Comparison of ENCODE assay signal across 32 mouse cellular contexts in the genomic region with DNA sequence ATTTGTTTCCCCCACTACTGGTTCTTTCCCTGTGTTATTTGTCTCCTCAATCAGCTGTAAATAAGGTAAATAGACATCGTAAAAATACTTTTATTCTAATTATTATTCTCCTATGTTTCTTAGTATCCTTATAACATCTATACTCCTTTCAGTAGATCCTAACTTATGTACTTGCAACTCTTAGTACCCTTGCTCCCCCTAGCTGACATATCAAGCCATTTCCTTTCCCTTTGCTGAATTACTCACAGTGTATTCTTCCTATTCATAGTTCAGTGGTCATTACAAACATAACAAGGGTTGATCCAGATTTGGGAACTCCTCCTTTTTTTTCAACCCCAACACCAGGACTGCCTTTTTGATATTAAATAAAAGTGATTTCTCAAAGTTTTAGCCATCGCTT.
DNase-seq lines count a peak whose midpoint lies in the region; ATAC-seq and TF ChIP-seq lines count a peak whose summit lies in the region.
"Had no signal": no experiment of that assay in that cellular context is flagged by ENCODE, and none has a peak within 500 bp of the region (broad histone marks: within the 10 kb centered on the region; RNA-seq: fewer than 3 reads in every experiment).

No protein-coding gene starts in this region.

- no peak overlapping the region for H3K27ac ChIP-seq in intestine, postnatal 0 days (ENCODE audit: low read depth, low read length)
- no peak overlapping the region for H3K27ac ChIP-seq in intestine, embryonic 15.5 days
- H3K27ac ChIP-seq in stomach, postnatal 0 days (replicated peaks), result no peak overlapping the region
- H3K27ac ChIP-seq: forebrain, embryonic 12.5 days; gastrocnemius, adult 2 months; hindbrain, embryonic 12.5 days; hindbrain, postnatal 0 days; liver, embryonic 14.5 days; macrophage; neural tube, embryonic 15.5 days had no signal

- no peak overlapping the region for H3K9ac ChIP-seq in intestine, postnatal 0 days (ENCODE audit: low read depth, low read length)
- H3K9ac ChIP-seq in intestine, embryonic 15.5 days, result no peak overlapping the region
- no peak overlapping the region for H3K9ac ChIP-seq in stomach, postnatal 0 days (ENCODE audit: low read length)
- H3K9ac ChIP-seq: forebrain, embryonic 12.5 days; hindbrain, embryonic 12.5 days; liver, embryonic 14.5 days; neural tube, embryonic 15.5 days had no signal

- TF ChIP-seq EP300 in stomach, postnatal 0 days (optimal IDR thresholded peaks at IDR 0.05), result no peak

- H3K9me3 ChIP-seq in intestine, postnatal 0 days (ENCODE audit: control insufficient read depth), result no peaks in the 10 kb centered on the region
- H3K9me3 ChIP-seq in intestine, embryonic 15.5 days, result no peaks in the 10 kb centered on the region
- no peaks in the 10 kb centered on the region for H3K9me3 ChIP-seq in E14TG2a.4 (ENCODE audit: low read length)
- H3K9me3 ChIP-seq in stomach, postnatal 0 days (ENCODE audit: control insufficient read depth, low read length), result no peaks in the 10 kb centered on the region
- H3K9me3 ChIP-seq: forebrain, embryonic 12.5 days; hindbrain, embryonic 12.5 days; neural tube, embryonic 15.5 days had no signal

- peak; percentile 53 for TF ChIP-seq CTCF in intestine, postnatal 0 days (IDR thresholded peaks at IDR 0.05; ENCODE audit: low read depth)
- 0 out of 2 replicates have a peak, but pooled peaks have one; percentile 1 for TF ChIP-seq CTCF in E14TG2a.4 (conservative IDR thresholded peaks at IDR 0.05; ENCODE audit: low read length)
- peak; percentile 15; the same call in 1 of the 2 replicates for TF ChIP-seq CTCF in stomach, postnatal 0 days (IDR thresholded peaks at IDR 0.05; ENCODE audit: low read depth)

- no peak overlapping the region for H3K4me2 ChIP-seq in intestine, postnatal 0 days (replicated peaks; ENCODE audit: low read depth)
- no peak overlapping the region for H3K4me2 ChIP-seq in intestine, embryonic 15.5 days (replicated peaks)
- H3K4me2 ChIP-seq in stomach, postnatal 0 days (replicated peaks; ENCODE audit: low read depth), result no peak overlapping the region
- H3K4me2 ChIP-seq: forebrain, embryonic 12.5 days; heart, embryonic 11.5 days; hindbrain, embryonic 12.5 days; neural tube, embryonic 15.5 days had no signal

- ATAC-seq in intestine, postnatal 0 days, result no peak
- ATAC-seq in intestine, embryonic 15.5 days, result no peak
- ATAC-seq in stomach, postnatal 0 days (ENCODE audit: low FRiP score, low TSS enrichment), result no peak
- ATAC-seq: activated CD4-positive, CD25-positive, alpha-beta regulatory T cell, adult 4 months; hindbrain, postnatal 0 days; intestine, embryonic 16.5 days had no signal

- no peaks in the 10 kb centered on the region for H3K27me3 ChIP-seq in intestine, postnatal 0 days (replicated peaks; ENCODE audit: control insufficient read depth, insufficient read depth, low read length)
- no peaks in the 10 kb centered on the region for H3K27me3 ChIP-seq in intestine, embryonic 15.5 days (replicated peaks)
- H3K27me3 ChIP-seq in E14TG2a.4 (ENCODE audit: insufficient read depth, low read length), result no peaks in the 10 kb centered on the region
- no peaks in the 10 kb centered on the region for H3K27me3 ChIP-seq in stomach, postnatal 0 days (ENCODE audit: control insufficient read depth, insufficient read depth, low read length)
- H3K27me3 ChIP-seq: forebrain, embryonic 12.5 days; hindbrain, embryonic 12.5 days; neural tube, embryonic 15.5 days had no signal

- H3K4me3 ChIP-seq in intestine, postnatal 0 days (ENCODE audit: low read depth, low read length), result no peak overlapping the region
- no peak overlapping the region for H3K4me3 ChIP-seq in intestine, embryonic 15.5 days (replicated peaks)
- H3K4me3 ChIP-seq in E14TG2a.4 (replicated peaks; ENCODE audit: low read length), result no peak overlapping the region
- no peak overlapping the region for H3K4me3 ChIP-seq in stomach, postnatal 0 days (ENCODE audit: low read depth, low read length)
- H3K4me3 ChIP-seq: erythroblast, embryonic 14.5 days; forebrain, embryonic 12.5 days; gastrocnemius, adult 2 months; hindbrain, embryonic 12.5 days; neural tube, embryonic 15.5 days had no signal

- no peaks in the 10 kb centered on the region for H3K4me1 ChIP-seq in intestine, postnatal 0 days (replicated peaks; ENCODE audit: control insufficient read depth, insufficient read depth, low read length)
- H3K4me1 ChIP-seq in intestine, embryonic 15.5 days (replicated peaks), result no peaks in the 10 kb centered on the region
- no peaks in the 10 kb centered on the region for H3K4me1 ChIP-seq in E14TG2a.4 (replicated peaks; ENCODE audit: low read depth, low read length)
- no peaks in the 10 kb centered on the region for H3K4me1 ChIP-seq in stomach, postnatal 0 days (replicated peaks; ENCODE audit: control insufficient read depth, insufficient read depth)
- H3K4me1 ChIP-seq: forebrain, embryonic 12.5 days; hindbrain, embryonic 12.5 days; neural tube, embryonic 15.5 days had no signal

- no peaks in the 10 kb centered on the region for H3K36me3 ChIP-seq in intestine, postnatal 0 days (ENCODE audit: control insufficient read depth, insufficient read depth)
- no peaks in the 10 kb centered on the region for H3K36me3 ChIP-seq in intestine, embryonic 15.5 days
- H3K36me3 ChIP-seq in E14TG2a.4 (ENCODE audit: insufficient read depth, low read length), result no peaks in the 10 kb centered on the region
- no peaks in the 10 kb centered on the region for H3K36me3 ChIP-seq in stomach, postnatal 0 days (ENCODE audit: control insufficient read depth, insufficient read depth, low read length)
- H3K36me3 ChIP-seq: forebrain, embryonic 12.5 days; hindbrain, embryonic 12.5 days; neural tube, embryonic 15.5 days had no signal

- peak; percentile 2 for DNase-seq in left cerebral cortex, adult 11 months (ENCODE audit: low spot score)
- DNase-seq in left cerebral cortex, postnatal 36 days (ENCODE audit: low spot score in 2 of 2), result no peak
- DNase-seq in stomach, postnatal 0 days (ENCODE audit: low spot score), result no peak
- DNase-seq in cerebellum, adult 9-11 months, result no peak
- DNase-seq: adrenal gland, adult 2 months; adrenal gland, postnatal 36 days; B cell, adult 2 months; cerebellum, adult 8-10 months; gastrocnemius, adult 2 months; gastrocnemius, postnatal 36 days; heart, adult 18-20 months; heart, postnatal 36 days; kidney, adult 9 months; kidney, postnatal 14 days; liver; lung, adult 2 months; lung, postnatal 10 days; midbrain, embryonic 14.5 days; retina, postnatal 1 day had no signal

- intact Hi-C loops in left cerebral cortex, postnatal 36 days (cut with DNase I), result loop anchor here (10.0 kb wide), 1 partner anchor 914 kb away; no protein-coding TSS in a partner anchor

- 83% methylated on average over 2 of the region's 2 CpGs for WGBS in intestine, postnatal 0 days
- 85% methylated on average over 2 of the region's 2 CpGs for WGBS in intestine, embryonic 15.5 days
- 96% methylated on average over 2 of the region's 2 CpGs for WGBS in stomach, postnatal 0 days

Comparison
In these comparisons a context has a peak if more than half of its experiments do, and no peak if none do; other contexts are left out.
1. CTCF ChIP-seq: peak in every context shown above with its lines; median percentile 53 in intestine, postnatal 0 days; 15 in stomach, postnatal 0 days; 1 in E14TG2a.4.